Mouse (Mus musculus): ENCODE data around the gene Sec31a.

GRCm38 (mm10) chr5:100378211-100378610 is 37.8 kb downstream of the Sec31a start:
- TF ChIP-seq CTCF (IDR thresholded peaks at IDR 0.05; ENCODE audit: low read depth, low read length) (no peak), POLR2AphosphoS5 (IDR thresholded peaks at IDR 0.05; ENCODE audit: insufficient replicate concordance, low read depth, low read length) (no peak)
